Mouse (Mus musculus): ENCODE data around the gene Akap6. TPM values are rescaled to one million over a fixed set of nuclear protein-coding genes. Genes with fewer than 3 reads are reported as not detected.

The Akap6 gene
- polyA plus RNA-seq, 1 experiment from 2014 or later = 1.6 TPM

DNA sequence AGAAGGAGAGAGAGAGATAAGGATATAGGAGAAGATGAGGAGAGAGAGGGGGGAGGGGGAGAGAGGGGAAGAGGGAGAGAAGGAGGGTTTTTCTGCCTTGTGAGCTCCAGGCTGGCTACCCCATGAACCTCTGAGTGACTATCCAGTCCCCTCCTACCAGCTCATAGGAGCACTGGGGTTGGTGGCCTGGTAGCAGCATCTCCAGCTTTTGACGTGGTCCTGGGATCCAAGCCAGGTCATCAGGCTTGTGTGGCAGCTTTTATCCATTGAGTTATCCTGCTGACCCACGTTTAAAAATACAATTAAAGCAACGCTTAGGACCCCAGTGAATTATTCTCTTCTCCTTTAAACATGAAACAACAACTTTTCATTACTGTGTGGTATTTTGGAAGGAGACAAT, 197.6 kb downstream of the Akap6 start:
- no peak for ATAC-seq (ENCODE audit: insufficient read depth, low FRiP score, low read depth)
- Histone ChIP-seq H3K9ac (no peak overlapping the region), H3K4me2 (no peak overlapping the region), H3K4me3 (replicated peaks) (no peak overlapping the region), H3K27ac (no peak overlapping the region), H3K4me1 (no peaks in the 10 kb centered on the region), H3K27me3 (replicated peaks) (no peaks in the 10 kb centered on the region), H3K9me3 (no peaks in the 10 kb centered on the region), H3K36me3 (no peaks in the 10 kb centered on the region)
- 54% methylated on average over 3 of the region's 3 CpGs for WGBS

DNA sequence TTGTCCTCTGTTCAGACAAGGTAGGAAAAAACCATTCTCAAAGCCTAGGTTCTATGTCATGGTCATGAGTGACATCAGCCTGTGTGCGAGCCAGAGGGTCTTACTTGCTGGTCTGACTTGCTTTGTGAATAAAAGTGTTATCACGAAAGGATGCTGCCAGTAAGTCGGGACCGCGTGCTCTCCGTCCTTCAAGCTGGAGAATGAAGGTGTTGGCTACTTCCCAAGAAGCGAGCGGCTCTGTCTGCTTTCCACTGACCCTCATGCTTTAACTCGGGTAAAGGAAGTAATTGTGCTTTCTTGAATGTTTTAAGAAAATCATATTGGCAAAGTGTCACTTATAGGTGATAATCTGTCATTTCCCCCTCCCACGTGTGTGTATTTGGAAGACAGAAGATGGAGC, 198.9 kb downstream of the Akap6 start:
- no peaks in the 10 kb centered on the region for H3K4me1 ChIP-seq
- 67% methylated on average over 10 of the region's 10 CpGs for WGBS
- no peak for ATAC-seq (ENCODE audit: insufficient read depth, low FRiP score, low read depth)

DNA sequence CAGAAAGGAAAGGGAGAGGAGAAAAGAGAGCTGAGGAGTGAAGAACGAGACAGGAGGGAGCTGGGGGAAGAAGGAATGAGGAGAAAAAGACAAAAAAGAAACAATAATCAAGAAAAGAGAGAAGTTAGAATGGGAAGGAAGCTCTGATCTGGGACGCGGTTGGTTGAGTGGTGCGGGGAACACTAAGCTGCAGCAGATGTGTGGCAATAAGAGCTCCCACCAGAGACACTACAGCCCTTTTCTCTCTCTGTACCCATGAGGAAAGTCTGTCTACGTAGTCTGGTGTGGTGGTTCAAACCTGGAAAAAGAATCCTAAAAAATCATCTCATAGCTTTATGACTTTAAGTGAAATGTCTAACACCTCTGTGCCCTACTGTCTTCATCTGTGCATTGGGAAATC, 204.9 kb downstream of the Akap6 start:
- H3K4me2 ChIP-seq = no peak overlapping the region
- 70% methylated on average over 5 of the region's 5 CpGs for whole genome bisulfite sequencing

More for the DNA sequence above, 198.9 kb downstream of the Akap6 start:
- no peak overlapping the region for H3K9ac ChIP-seq
- no peaks in the 10 kb centered on the region for H3K9me3 ChIP-seq
- H3K27ac ChIP-seq = no peak overlapping the region
- no peaks in the 10 kb centered on the region for H3K27me3 ChIP-seq (replicated peaks)
- no peak overlapping the region for H3K4me3 ChIP-seq (replicated peaks)
- no peaks in the 10 kb centered on the region for H3K36me3 ChIP-seq
- no peak overlapping the region for H3K4me2 ChIP-seq

DNA sequence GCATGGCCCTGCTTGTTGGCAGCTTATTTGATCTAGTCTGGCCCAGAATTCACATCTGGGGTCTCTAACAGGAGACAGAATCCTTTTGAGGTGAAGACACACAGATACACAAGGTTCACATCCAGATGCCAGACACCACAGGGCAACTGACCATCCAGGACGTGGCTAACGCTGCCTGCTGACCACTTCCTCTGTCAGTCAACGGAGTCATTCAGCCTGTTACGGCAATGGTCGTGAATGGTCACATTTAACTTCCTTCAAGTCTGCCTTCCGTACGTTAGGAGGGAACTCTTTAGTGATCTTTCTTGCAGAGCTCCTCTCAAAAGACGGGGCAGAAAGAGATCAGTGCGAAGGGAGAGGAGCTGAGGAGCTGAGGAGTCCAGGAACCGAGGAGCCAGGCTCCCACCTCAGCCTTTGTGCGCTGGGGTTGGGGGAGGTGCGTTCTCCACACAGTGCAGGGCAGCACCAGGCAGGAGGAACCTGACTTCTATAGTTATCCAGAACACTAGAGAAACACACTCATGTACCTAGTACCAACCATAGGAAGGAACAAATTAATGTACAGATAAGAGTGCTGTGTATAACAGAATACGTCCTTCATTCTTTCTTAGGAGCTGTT, 209.4 kb downstream of the Akap6 start:
- Histone ChIP-seq H3K36me3 (no peaks in the 10 kb centered on the region), H3K9me3 (no peaks in the 10 kb centered on the region), H3K4me1 (no peaks in the 10 kb centered on the region), H3K4me2 (no peak overlapping the region), H3K27ac (no peak overlapping the region), H3K4me3 (replicated peaks) (no peak overlapping the region), H3K9ac (no peak overlapping the region), H3K27me3 (replicated peaks) (no peaks in the 10 kb centered on the region)
- ATAC-seq (ENCODE audit: insufficient read depth, low FRiP score, low read depth) = no peak
- WGBS = 58% methylated on average over 13 of the region's 13 CpGs

More for the DNA sequence above, 204.9 kb downstream of the Akap6 start:
- no peaks in the 10 kb centered on the region for H3K36me3 ChIP-seq
- ATAC-seq (ENCODE audit: insufficient read depth, low FRiP score, low read depth) = no peak
- H3K9ac ChIP-seq = no peak overlapping the region
- H3K9me3 ChIP-seq = no peaks in the 10 kb centered on the region
- H3K4me1 ChIP-seq = no peaks in the 10 kb centered on the region
- H3K4me3 ChIP-seq (replicated peaks) = no peak overlapping the region
- no peak overlapping the region for H3K27ac ChIP-seq
- no peaks in the 10 kb centered on the region for H3K27me3 ChIP-seq (replicated peaks)

DNA sequence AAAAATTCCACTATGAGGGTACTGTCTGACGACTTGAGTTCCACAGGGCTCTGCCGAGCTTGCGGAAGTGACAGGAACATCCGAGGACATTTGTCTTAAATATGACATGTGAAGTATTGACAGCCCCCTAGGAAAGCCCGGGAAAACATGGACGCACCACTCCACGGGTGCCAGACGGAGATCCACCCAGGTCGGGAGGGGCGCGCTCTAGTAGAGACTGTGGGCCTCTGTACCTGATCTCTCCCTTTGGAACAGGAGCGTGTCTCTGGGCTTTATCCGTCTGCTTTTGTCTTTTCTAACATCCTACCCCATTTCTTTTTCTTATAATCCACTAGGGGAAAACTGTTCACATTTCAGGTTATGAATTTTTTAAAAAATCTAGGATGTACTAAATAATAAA, 211.2 kb downstream of the Akap6 start:
- Histone ChIP-seq H3K27me3 (replicated peaks) (no peaks in the 10 kb centered on the region), H3K9ac (no peak overlapping the region), H3K36me3 (no peaks in the 10 kb centered on the region), H3K4me2 (no peak overlapping the region), H3K27ac (no peak overlapping the region), H3K4me1 (no peaks in the 10 kb centered on the region), H3K4me3 (replicated peaks) (no peak overlapping the region), H3K9me3 (no peaks in the 10 kb centered on the region)
- no peak for ATAC-seq (ENCODE audit: insufficient read depth, low FRiP score, low read depth)
- WGBS = 82% methylated on average over 13 of the region's 13 CpGs

DNA sequence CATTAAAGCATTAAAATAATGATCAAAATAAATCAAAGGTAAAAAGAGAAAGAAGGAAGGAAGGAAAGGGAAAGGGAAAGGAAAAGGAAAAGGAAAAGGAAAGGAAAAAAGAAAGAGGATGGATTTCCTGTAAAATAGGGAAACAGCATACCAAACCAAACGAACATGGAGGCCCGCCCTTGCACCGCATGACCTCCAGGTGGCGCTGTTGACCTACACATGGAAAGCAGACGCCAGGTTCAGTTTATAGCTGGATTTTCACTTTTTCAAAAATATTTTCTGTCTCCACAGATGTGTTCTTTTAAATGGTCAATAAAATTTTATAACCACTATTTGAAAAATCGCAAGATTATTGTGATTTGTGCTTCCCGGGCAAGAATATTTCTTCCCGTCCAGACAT, 211.6 kb downstream of the Akap6 start:
- ATAC-seq (ENCODE audit: insufficient read depth, low FRiP score, low read depth) = no peak
- no peaks in the 10 kb centered on the region for H3K4me1 ChIP-seq
- 13% methylated on average over 8 of the region's 8 CpGs for WGBS
- H3K4me2 ChIP-seq = peak overlapping the region; percentile 13; the same call in 1 of the 2 replicates
- H3K9ac ChIP-seq = no peak overlapping the region
- H3K27me3 ChIP-seq (replicated peaks) = no peaks in the 10 kb centered on the region
- H3K36me3 ChIP-seq = no peaks in the 10 kb centered on the region
- H3K4me3 ChIP-seq (replicated peaks) = no peak overlapping the region
- H3K9me3 ChIP-seq = no peaks in the 10 kb centered on the region
- H3K27ac ChIP-seq = no peak overlapping the region

DNA sequence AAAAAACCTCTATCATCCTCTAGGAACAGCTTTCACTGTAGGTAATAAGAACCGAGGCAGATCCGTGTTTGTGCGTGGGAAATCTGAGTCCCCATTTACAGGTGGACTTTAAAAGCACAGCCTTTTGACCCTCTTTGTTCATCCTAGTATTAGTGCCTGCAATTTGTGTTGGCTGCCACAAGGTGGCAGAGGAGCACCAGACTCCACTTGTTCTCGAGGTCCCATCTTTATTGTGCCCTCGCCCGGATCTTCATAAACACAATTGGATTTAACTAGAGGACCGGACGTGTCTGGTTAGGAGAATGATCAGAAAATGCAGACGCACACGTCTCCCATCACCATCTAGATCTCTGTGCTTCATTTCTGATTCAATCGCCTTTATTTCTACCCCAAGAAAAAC, 219.8 kb downstream of the Akap6 start:
- 37% methylated on average over 11 of the region's 11 CpGs for WGBS

DNA sequence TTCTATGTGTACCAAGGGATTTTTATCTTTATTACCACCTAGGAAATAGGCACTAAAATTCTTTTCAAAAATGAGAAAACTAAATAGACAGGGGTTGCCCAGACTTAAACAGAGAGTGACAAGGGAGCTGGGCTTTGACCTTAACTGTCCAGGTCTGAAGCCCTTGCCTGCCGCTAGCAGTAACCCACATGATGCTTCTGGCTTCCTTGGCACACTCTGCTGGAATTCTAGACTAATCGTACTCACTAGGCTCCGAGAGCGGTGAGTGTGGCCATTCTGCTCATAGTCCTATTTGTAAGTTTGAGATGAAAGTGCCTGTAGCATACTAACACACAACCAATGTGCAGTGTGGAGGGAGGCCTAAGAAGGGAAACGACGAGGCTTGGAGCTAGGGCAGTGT, 223.3 kb downstream of the Akap6 start:
- Histone ChIP-seq H3K27ac (no peak overlapping the region), H3K27me3 (replicated peaks) (no peaks in the 10 kb centered on the region), H3K36me3 (no peaks in the 10 kb centered on the region), H3K4me2 (no peak overlapping the region), H3K4me1 (no peaks in the 10 kb centered on the region), H3K9me3 (no peaks in the 10 kb centered on the region), H3K9ac (no peak overlapping the region), H3K4me3 (replicated peaks) (no peak overlapping the region)
- WGBS = 83% methylated on average over 6 of the region's 6 CpGs
- no peak for ATAC-seq (ENCODE audit: insufficient read depth, low FRiP score, low read depth)

More for the DNA sequence above, 219.8 kb downstream of the Akap6 start:
- no peaks in the 10 kb centered on the region for H3K27me3 ChIP-seq (replicated peaks)
- H3K36me3 ChIP-seq = no peaks in the 10 kb centered on the region
- H3K4me1 ChIP-seq = no peaks in the 10 kb centered on the region
- H3K9ac ChIP-seq = no peak overlapping the region
- H3K27ac ChIP-seq = no peak overlapping the region
- no peak overlapping the region for H3K4me3 ChIP-seq (replicated peaks)
- no peaks in the 10 kb centered on the region for H3K9me3 ChIP-seq
- no peak overlapping the region for H3K4me2 ChIP-seq
- ATAC-seq (ENCODE audit: insufficient read depth, low FRiP score, low read depth) = no peak

DNA sequence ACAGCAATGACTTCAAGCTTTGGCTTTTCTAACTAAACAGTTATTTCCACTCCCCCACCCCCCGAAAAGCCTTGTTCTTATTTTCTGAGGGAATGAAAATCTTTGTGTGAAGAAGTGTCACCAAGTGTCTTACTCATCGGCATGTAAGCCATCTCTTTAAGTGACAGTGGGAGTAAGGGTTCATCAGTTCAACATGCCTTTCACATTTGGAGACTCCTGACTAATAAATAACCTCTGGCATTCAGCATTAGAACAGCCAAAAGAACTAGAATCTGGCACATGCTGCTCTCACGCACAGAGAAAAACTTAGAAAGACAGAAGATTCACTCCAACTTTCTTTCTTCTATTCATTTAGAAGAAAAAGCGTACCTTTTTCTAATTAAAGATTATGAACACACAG, 226.3 kb downstream of the Akap6 start:
- H3K36me3 ChIP-seq = no peaks in the 10 kb centered on the region
- H3K27ac ChIP-seq = no peak overlapping the region
- no peak overlapping the region for H3K4me2 ChIP-seq
- no peaks in the 10 kb centered on the region for H3K4me1 ChIP-seq
- no peak overlapping the region for H3K9ac ChIP-seq
- WGBS = 53% methylated on average over 4 of the region's 4 CpGs
- no peaks in the 10 kb centered on the region for H3K9me3 ChIP-seq
- no peak for ATAC-seq (ENCODE audit: insufficient read depth, low FRiP score, low read depth)
- H3K4me3 ChIP-seq (replicated peaks) = no peak overlapping the region
- H3K27me3 ChIP-seq (replicated peaks) = no peaks in the 10 kb centered on the region

DNA sequence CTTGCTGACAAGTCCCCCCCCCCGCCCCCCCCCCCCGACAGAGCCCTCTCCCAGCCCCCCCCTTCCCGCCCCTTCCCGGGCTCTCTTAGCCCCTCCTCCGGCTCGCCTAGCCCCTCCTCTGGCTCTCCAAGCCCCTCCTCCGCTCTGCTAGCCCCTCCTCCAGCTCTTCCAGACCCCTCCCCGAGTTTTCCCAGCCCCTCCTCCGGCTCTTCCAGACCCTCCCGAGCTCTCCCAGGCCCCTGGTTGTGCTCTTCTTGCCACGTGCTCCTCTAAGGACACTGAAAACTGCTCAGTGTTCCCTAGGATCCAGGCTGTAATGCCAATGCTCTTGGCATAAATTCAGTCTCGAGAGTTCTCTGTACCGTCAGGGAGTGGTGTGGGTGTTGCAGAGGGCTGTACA, 234.6 kb downstream of the Akap6 start:
- Histone ChIP-seq H3K9ac (no peak overlapping the region), H3K27ac (no peak overlapping the region), H3K27me3 (replicated peaks) (no peaks in the 10 kb centered on the region), H3K4me3 (replicated peaks) (no peak overlapping the region), H3K4me1 (no peaks in the 10 kb centered on the region), H3K36me3 (no peaks in the 10 kb centered on the region), H3K4me2 (no peak overlapping the region), H3K9me3 (no peaks in the 10 kb centered on the region)
- 69% methylated on average over 7 of the region's 13 CpGs for WGBS
- no peak for ATAC-seq (ENCODE audit: insufficient read depth, low FRiP score, low read depth)

DNA sequence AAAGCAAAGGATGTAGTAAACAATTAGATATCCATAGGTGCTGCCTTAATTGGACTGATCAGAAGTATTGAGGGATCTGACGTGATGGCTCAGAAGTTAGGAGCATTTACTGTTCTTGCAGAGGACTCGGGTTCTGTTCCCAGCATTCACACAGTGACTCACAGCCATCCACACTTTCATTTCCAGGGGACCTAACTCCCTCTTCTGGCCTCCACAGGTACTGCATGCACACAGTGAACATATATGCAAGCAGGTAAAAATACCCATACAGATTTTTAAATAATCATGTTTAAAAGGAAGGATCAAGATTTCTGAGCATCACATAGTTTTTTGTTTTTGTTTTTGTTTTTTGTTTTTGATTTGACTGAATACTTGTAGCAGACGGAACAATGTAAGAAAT, 235.8 kb downstream of the Akap6 start:
- 95% methylated on average over 3 of the region's 3 CpGs for WGBS
- ATAC-seq (ENCODE audit: insufficient read depth, low FRiP score, low read depth) = no peak
- Histone ChIP-seq H3K27ac (no peak overlapping the region), H3K4me2 (no peak overlapping the region), H3K4me1 (no peaks in the 10 kb centered on the region), H3K27me3 (replicated peaks) (no peaks in the 10 kb centered on the region), H3K4me3 (replicated peaks) (no peak overlapping the region), H3K9ac (no peak overlapping the region), H3K9me3 (no peaks in the 10 kb centered on the region), H3K36me3 (no peaks in the 10 kb centered on the region)

DNA sequence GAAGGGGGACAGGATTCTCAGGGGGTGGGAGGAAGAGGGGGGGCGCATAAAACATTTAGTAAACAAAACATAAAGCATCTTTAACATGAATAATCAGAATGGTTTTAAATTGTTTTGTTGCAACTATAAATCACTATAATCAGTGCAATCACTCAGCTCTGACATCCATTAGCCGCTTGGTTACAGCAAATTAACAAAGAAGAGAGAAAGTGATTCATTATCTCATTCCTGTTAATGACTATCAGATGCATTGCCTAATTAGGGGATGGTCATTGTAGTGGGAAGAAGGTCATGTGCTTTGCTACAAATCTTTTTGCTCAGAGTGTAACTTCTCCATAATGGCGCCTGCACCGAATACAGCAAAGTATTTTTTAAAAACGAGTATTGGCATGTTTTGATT, 239.6 kb downstream of the Akap6 start:
- H3K4me1 ChIP-seq = no peaks in the 10 kb centered on the region
- H3K36me3 ChIP-seq = no peaks in the 10 kb centered on the region
- no peak overlapping the region for H3K9ac ChIP-seq
- H3K4me3 ChIP-seq (replicated peaks) = no peak overlapping the region
- H3K4me2 ChIP-seq = no peak overlapping the region
- H3K27ac ChIP-seq = no peak overlapping the region
- WGBS = 72% methylated on average over 5 of the region's 5 CpGs
- no peaks in the 10 kb centered on the region for H3K9me3 ChIP-seq
- ATAC-seq (ENCODE audit: insufficient read depth, low FRiP score, low read depth) = no peak
- no peaks in the 10 kb centered on the region for H3K27me3 ChIP-seq (replicated peaks)

DNA sequence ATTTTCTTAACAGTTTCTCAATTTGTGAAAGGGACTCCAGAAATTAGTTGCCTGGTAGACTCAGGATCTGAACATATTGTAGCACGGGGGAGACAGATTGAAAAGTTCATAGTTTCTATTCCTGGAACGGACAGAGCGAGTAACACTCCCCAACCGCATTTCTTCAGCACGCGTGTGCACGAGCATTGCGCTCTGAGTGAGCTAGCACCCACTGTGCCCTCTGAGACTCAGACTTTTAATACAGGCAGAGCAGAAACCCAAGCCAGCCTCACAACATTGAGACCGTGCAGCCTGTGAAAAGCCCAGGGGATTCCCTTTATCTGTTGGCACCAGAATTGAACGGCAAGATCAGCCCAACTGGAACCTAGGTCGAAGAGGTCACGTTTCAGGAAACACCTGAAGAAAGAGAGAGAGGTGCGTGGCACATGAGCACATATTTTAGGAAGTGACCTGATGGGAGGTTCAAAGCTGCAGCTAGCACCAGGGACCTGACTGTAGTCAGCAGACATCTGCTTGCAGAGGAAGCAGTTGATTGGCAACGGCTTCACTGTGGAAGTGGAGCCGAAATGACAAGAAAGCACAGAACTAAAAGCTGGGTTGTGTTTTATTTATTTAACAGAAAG, 240.3 kb downstream of the Akap6 start:
- ATAC-seq (ENCODE audit: insufficient read depth, low FRiP score, low read depth) = no peak
- H3K4me2 ChIP-seq = no peak overlapping the region
- H3K9me3 ChIP-seq = no peaks in the 10 kb centered on the region
- WGBS = 72% methylated on average over 15 of the region's 15 CpGs
- no peak overlapping the region for H3K27ac ChIP-seq
- H3K4me3 ChIP-seq (replicated peaks) = no peak overlapping the region
- H3K27me3 ChIP-seq (replicated peaks) = no peaks in the 10 kb centered on the region
- no peaks in the 10 kb centered on the region for H3K4me1 ChIP-seq
- H3K36me3 ChIP-seq = no peaks in the 10 kb centered on the region
- no peak overlapping the region for H3K9ac ChIP-seq

All from stomach, embryonic 15.5 days (tissue).